In genomic region chr6:83738596-83738995, GRCm38 (mm10) we compare ENCODE assay signal across 27 mouse cellular contexts. TPM values are rescaled to one million over a fixed set of nuclear protein-coding genes. Genes with fewer than 3 reads are reported as not detected.
DNase-seq lines count a peak whose midpoint lies in the region; ATAC-seq and TF ChIP-seq lines count a peak whose summit lies in the region.
"Had no signal": no experiment of that assay in that cellular context is flagged by ENCODE, and none has a peak within 500 bp of the region (broad histone marks: within the 10 kb centered on the region; RNA-seq: fewer than 3 reads in every experiment).

No protein-coding gene starts in this region.

- H3K4me2 ChIP-seq in embryonic facial prominence, embryonic 14.5 days (ENCODE audit: low read depth, low read length), result no peak overlapping the region
- no peak overlapping the region for H3K4me2 ChIP-seq in lung, embryonic 14.5 days
- H3K4me2 ChIP-seq in lung, postnatal 0 days (replicated peaks; ENCODE audit: low read depth, low read length), result no peak overlapping the region
- H3K4me2 ChIP-seq: embryonic facial prominence, embryonic 13.5 days; forebrain, embryonic 13.5 days; heart, embryonic 11.5 days; heart, embryonic 15.5 days; hindbrain, embryonic 15.5 days had no signal

- ATAC-seq in embryonic facial prominence, embryonic 14.5 days (ENCODE audit: low read depth), result peak; percentile 20; the same call in 1 of the 2 replicates
- ATAC-seq in lung, embryonic 14.5 days (ENCODE audit: insufficient read depth), result no peak
- no peak for ATAC-seq in lung, postnatal 0 days
- peak; percentile 60 for ATAC-seq in common myeloid progenitor, adult 5-6 weeks (replicated peaks; ENCODE audit: low read depth, poor library complexity, severe bottlenecking)
- ATAC-seq: forebrain, embryonic 13.5 days; forebrain, postnatal 0 days had no signal

- H3K27me3 ChIP-seq in embryonic facial prominence, embryonic 14.5 days (replicated peaks; ENCODE audit: control insufficient read depth, insufficient read depth, low read length), result no peaks in the 10 kb centered on the region
- H3K27me3 ChIP-seq in embryonic facial prominence, embryonic 10.5 days (replicated peaks; ENCODE audit: low read depth, poor library complexity, severe bottlenecking), result peaks cover 35% of the 10 kb centered on the region
- H3K27me3 ChIP-seq in lung, embryonic 14.5 days (ENCODE audit: insufficient read depth, low read length), result no peaks in the 10 kb centered on the region
- H3K27me3 ChIP-seq in lung, postnatal 0 days (replicated peaks; ENCODE audit: insufficient read depth, low read length), result no peaks in the 10 kb centered on the region

- no peak for TF ChIP-seq CTCF in lung, embryonic 14.5 days (IDR thresholded peaks at IDR 0.05; ENCODE audit: low read depth)
- no peak for TF ChIP-seq CTCF in lung, postnatal 0 days (IDR thresholded peaks at IDR 0.05)

- H3K4me3 ChIP-seq in embryonic facial prominence, embryonic 14.5 days (ENCODE audit: low read depth, low read length), result no peak overlapping the region
- H3K4me3 ChIP-seq in embryonic facial prominence, embryonic 10.5 days, result no peak overlapping the region
- H3K4me3 ChIP-seq in lung, embryonic 14.5 days (ENCODE audit: low read depth, low read length), result no peak overlapping the region
- H3K4me3 ChIP-seq in lung, postnatal 0 days (ENCODE audit: low read depth, low read length), result no peak overlapping the region
- H3K4me3 ChIP-seq: embryonic facial prominence, embryonic 13.5 days; forebrain, embryonic 13.5 days; gastrocnemius, adult 2 months; heart, embryonic 15.5 days; hindbrain, embryonic 15.5 days had no signal

- no peaks in the 10 kb centered on the region for H3K36me3 ChIP-seq in embryonic facial prominence, embryonic 14.5 days (ENCODE audit: control insufficient read depth, insufficient read depth, low read length)
- H3K36me3 ChIP-seq in embryonic facial prominence, embryonic 10.5 days (replicated peaks), result no peaks in the 10 kb centered on the region
- no peaks in the 10 kb centered on the region for H3K36me3 ChIP-seq in lung, embryonic 14.5 days (ENCODE audit: insufficient read depth)
- no peaks in the 10 kb centered on the region for H3K36me3 ChIP-seq in lung, postnatal 0 days (ENCODE audit: insufficient read depth, low read length)
- H3K36me3 ChIP-seq: embryonic facial prominence, embryonic 13.5 days; G1E; heart, embryonic 15.5 days; hindbrain, embryonic 15.5 days had no signal

- H3K4me1 ChIP-seq in embryonic facial prominence, embryonic 14.5 days (ENCODE audit: control insufficient read depth, insufficient read depth, low read length), result peaks cover 5% of the 10 kb centered on the region
- H3K4me1 ChIP-seq in embryonic facial prominence, embryonic 10.5 days, result peaks cover 11% of the 10 kb centered on the region
- no peaks in the 10 kb centered on the region for H3K4me1 ChIP-seq in lung, embryonic 14.5 days (ENCODE audit: insufficient read depth)
- H3K4me1 ChIP-seq in lung, postnatal 0 days (ENCODE audit: insufficient read depth, low read depth, low read length), result no peaks in the 10 kb centered on the region
- H3K4me1 ChIP-seq: forebrain, embryonic 13.5 days; heart, embryonic 15.5 days; hindbrain, embryonic 15.5 days had no signal

- peak; percentile 54 for DNase-seq in embryonic facial prominence, embryonic 14.5 days (ENCODE audit: low spot score)
- DNase-seq in embryonic facial prominence, embryonic 10.5 days (ENCODE audit: low spot score), result no peak
- DNase-seq in lung, embryonic 14.5 days, result peak; percentile 32
- no peak for DNase-seq in lung, postnatal 0 days (ENCODE audit: low spot score)
- DNase-seq in 3T3-L1 (ENCODE audit: low read depth, low spot score), result peak; percentile 28
- no peak for DNase-seq in right cerebral cortex, postnatal 14 days
- DNase-seq in right cerebral cortex, adult 2 months (ENCODE audit: low spot score in 2 of 2), result no peak
- DNase-seq: adrenal gland, adult 8-10 months; adrenal gland, postnatal 36 days; cerebellum, adult 11 months; cerebellum, adult 8-10 months; cerebellum, postnatal 14 days; forebrain, postnatal 0 days; gastrocnemius, adult 2 months; gastrocnemius, postnatal 25 days; heart, postnatal 14 days had no signal

- no peak overlapping the region for H3K9ac ChIP-seq in embryonic facial prominence, embryonic 14.5 days (ENCODE audit: low read depth, low read length)
- H3K9ac ChIP-seq in lung, embryonic 14.5 days, result no peak overlapping the region
- H3K9ac ChIP-seq in lung, postnatal 0 days (replicated peaks; ENCODE audit: low read depth), result no peak overlapping the region
- H3K9ac ChIP-seq: embryonic facial prominence, embryonic 13.5 days; forebrain, embryonic 13.5 days; forebrain, postnatal 0 days; heart, embryonic 15.5 days; hindbrain, embryonic 15.5 days had no signal

- no peak overlapping the region for H3K27ac ChIP-seq in embryonic facial prominence, embryonic 14.5 days (replicated peaks; ENCODE audit: low read depth, low read length)
- H3K27ac ChIP-seq in embryonic facial prominence, embryonic 10.5 days (replicated peaks), result no peak overlapping the region
- H3K27ac ChIP-seq in lung, embryonic 14.5 days (ENCODE audit: low read depth), result no peak overlapping the region
- no peak overlapping the region for H3K27ac ChIP-seq in lung, postnatal 0 days (ENCODE audit: low read length)
- H3K27ac ChIP-seq: embryonic facial prominence, embryonic 13.5 days; forebrain, embryonic 13.5 days; gastrocnemius, adult 2 months; heart, embryonic 15.5 days; hindbrain, embryonic 15.5 days had no signal

- WGBS in embryonic facial prominence, embryonic 14.5 days, result 27% methylated on average over 6 of the region's 6 CpGs
- WGBS in embryonic facial prominence, embryonic 10.5 days, result 79% methylated on average over 6 of the region's 6 CpGs
- 50% methylated on average over 6 of the region's 6 CpGs for WGBS in lung, embryonic 14.5 days
- WGBS in lung, postnatal 0 days, result 37% methylated on average over 6 of the region's 6 CpGs

- H3K9me3 ChIP-seq in embryonic facial prominence, embryonic 14.5 days (ENCODE audit: control insufficient read depth, low read length), result 0 out of 2 replicates have a peak, but pooled peaks cover 4% of the 10 kb centered on the region
- peaks cover 8% of the 10 kb centered on the region for H3K9me3 ChIP-seq in embryonic facial prominence, embryonic 10.5 days
- H3K9me3 ChIP-seq in lung, embryonic 14.5 days (ENCODE audit: low read depth, low read length), result no peaks in the 10 kb centered on the region
- no peaks in the 10 kb centered on the region for H3K9me3 ChIP-seq in lung, postnatal 0 days (ENCODE audit: low read length)
- H3K9me3 ChIP-seq: G1E; heart, embryonic 15.5 days; hindbrain, embryonic 15.5 days had no signal

- no peak for TF ChIP-seq EP300 in lung, postnatal 0 days (IDR thresholded peaks at IDR 0.05)

RNA-seq across cellular contexts. Expression of gene Atp6v1b1, which starts 4.2 kb away (rescaled TPM):
- 1.8 and 2.3 TPM in 2 replicates for polyA plus RNA-seq in embryonic facial prominence, embryonic 14.5 days (2014; fragmentation: Nextera tagmentation; extraction: Ambion mirVana)
- not detected in 2 replicates for polyA plus RNA-seq in embryonic facial prominence, embryonic 10.5 days (2016; fragmentation: Nextera tagmentation; extraction: Ambion mirVana)
- polyA plus RNA-seq in lung, embryonic 14.5 days (2014; fragmentation: Nextera tagmentation; extraction: Ambion mirVana), result not detected in 2 replicates
- polyA plus RNA-seq in lung, postnatal 0 days (2015; fragmentation: Nextera tagmentation; extraction: Ambion mirVana), result 0.56 and 0.64 TPM in 2 replicates
- total RNA-seq in common myeloid progenitor, adult 5-6 weeks (2017), result not detected in 2 replicates
- total RNA-seq: adrenal gland, adult 8-10 months; adrenal gland, postnatal 36 days; CH12.LX; gastrocnemius, adult 2 months; gastrocnemius, postnatal 25 days; granulocyte monocyte progenitor cell, adult 5-6 weeks had no signal
- polyA plus RNA-seq: cortical plate, adult 2 months; forebrain, embryonic 13.5 days; G1E; heart, embryonic 11.5 days; heart, embryonic 15.5 days; hindbrain, embryonic 11.5 days; hindbrain, embryonic 15.5 days had no signal

RNA-seq across cellular contexts. Expression of gene Ankrd53, which starts 23.8 kb away (rescaled TPM):
- polyA plus RNA-seq in embryonic facial prominence, embryonic 14.5 days (2014; fragmentation: Nextera tagmentation; extraction: Ambion mirVana), result 0.17 TPM in 1 of 2 replicates, not detected in the other
- 0.11 and 0.15 TPM in 2 replicates for polyA plus RNA-seq in embryonic facial prominence, embryonic 10.5 days (2016; fragmentation: Nextera tagmentation; extraction: Ambion mirVana)
- polyA plus RNA-seq in lung, embryonic 14.5 days (2014; fragmentation: Nextera tagmentation; extraction: Ambion mirVana), result 0.21 TPM in 1 of 2 replicates, not detected in the other
- 0.12 TPM in 1 of 2 replicates, not detected in the other for polyA plus RNA-seq in lung, postnatal 0 days (2015; fragmentation: Nextera tagmentation; extraction: Ambion mirVana)
- total RNA-seq in common myeloid progenitor, adult 5-6 weeks (2017), result not detected in 2 replicates
- total RNA-seq: adrenal gland, postnatal 36 days; forebrain, postnatal 0 days; G1E; gastrocnemius, adult 2 months; gastrocnemius, postnatal 25 days; heart, postnatal 14 days had no signal
- polyA plus RNA-seq: cortical plate, adult 2 months; forebrain, postnatal 0 days; G1E; heart, embryonic 11.5 days had no signal

RNA-seq across cellular contexts. Expression of gene Vax2, which starts 27.5 kb away (rescaled TPM):
- polyA plus RNA-seq in embryonic facial prominence, embryonic 14.5 days (2014; fragmentation: Nextera tagmentation; extraction: Ambion mirVana), result 0.43 and 0.45 TPM in 2 replicates
- polyA plus RNA-seq in embryonic facial prominence, embryonic 10.5 days (2016; fragmentation: Nextera tagmentation; extraction: Ambion mirVana), result 3.7 and 4.8 TPM in 2 replicates
- not detected in 2 replicates for polyA plus RNA-seq in lung, embryonic 14.5 days (2014; fragmentation: Nextera tagmentation; extraction: Ambion mirVana)
- polyA plus RNA-seq in lung, postnatal 0 days (2015; fragmentation: Nextera tagmentation; extraction: Ambion mirVana), result not detected in 2 replicates
- not detected in 2 replicates for total RNA-seq in common myeloid progenitor, adult 5-6 weeks (2017)
- total RNA-seq: adrenal gland, adult 8-10 months; adrenal gland, postnatal 36 days; CH12.LX; forebrain, postnatal 0 days; G1E; gastrocnemius, adult 2 months; gastrocnemius, postnatal 25 days; granulocyte monocyte progenitor cell, adult 5-6 weeks; heart, postnatal 14 days had no signal
- polyA plus RNA-seq: cortical plate, adult 2 months; embryonic facial prominence, embryonic 13.5 days; forebrain, embryonic 13.5 days; forebrain, postnatal 0 days; G1E; heart, embryonic 11.5 days; heart, embryonic 15.5 days; hindbrain, embryonic 15.5 days had no signal

RNA-seq across cellular contexts. Expression of gene Tex261, which starts 37.0 kb away (rescaled TPM):
- polyA plus RNA-seq in embryonic facial prominence, embryonic 14.5 days (2014; fragmentation: Nextera tagmentation; extraction: Ambion mirVana), result 92.5 and 98.9 TPM in 2 replicates
- 76.0 and 79.7 TPM in 2 replicates for polyA plus RNA-seq in embryonic facial prominence, embryonic 10.5 days (2016; fragmentation: Nextera tagmentation; extraction: Ambion mirVana)
- polyA plus RNA-seq in lung, embryonic 14.5 days (2014; fragmentation: Nextera tagmentation; extraction: Ambion mirVana), result 74.7 and 77.4 TPM in 2 replicates
- 89.8 and 101 TPM in 2 replicates for polyA plus RNA-seq in lung, postnatal 0 days (2015; fragmentation: Nextera tagmentation; extraction: Ambion mirVana)
- 30.9 and 37.2 TPM in 2 replicates for total RNA-seq in common myeloid progenitor, adult 5-6 weeks (2017)

RNA-seq across cellular contexts. Expression of gene Nagk, which starts 56.2 kb away (rescaled TPM):
- polyA plus RNA-seq in embryonic facial prominence, embryonic 14.5 days (2014; fragmentation: Nextera tagmentation; extraction: Ambion mirVana), result 50.6 and 61.2 TPM in 2 replicates
- 22.1 and 26.8 TPM in 2 replicates for polyA plus RNA-seq in embryonic facial prominence, embryonic 10.5 days (2016; fragmentation: Nextera tagmentation; extraction: Ambion mirVana)
- polyA plus RNA-seq in lung, embryonic 14.5 days (2014; fragmentation: Nextera tagmentation; extraction: Ambion mirVana), result 46.1 and 49.3 TPM in 2 replicates
- 69.4 and 79.9 TPM in 2 replicates for polyA plus RNA-seq in lung, postnatal 0 days (2015; fragmentation: Nextera tagmentation; extraction: Ambion mirVana)
- 9.1 and 9.8 TPM in 2 replicates for total RNA-seq in common myeloid progenitor, adult 5-6 weeks (2017)

Comparison
In these comparisons a context has a peak if more than half of its experiments do, and no peak if none do; other contexts are left out.
1. DNase-seq: peak in embryonic facial prominence, embryonic 14.5 days (single experiment), lung, embryonic 14.5 days (single experiment) and 3T3-L1 (single experiment); none in embryonic facial prominence, embryonic 10.5 days (single experiment), lung, postnatal 0 days (single experiment), right cerebral cortex, postnatal 14 days (single experiment) and right cerebral cortex, adult 2 months (0 of 2).
2. ATAC-seq: peak in embryonic facial prominence, embryonic 14.5 days (single experiment) and common myeloid progenitor, adult 5-6 weeks (single experiment); none in lung, embryonic 14.5 days (single experiment) and lung, postnatal 0 days (single experiment).